Mouse (Mus musculus) mesoderm, embryonic 11.5 days (tissue): ENCODE data around the gene Socs2.
"Not testable (repeated sequence)": the region's sequence is repeated elsewhere in the genome, so short reads cannot be mapped to it uniquely, and the experiment has no call there.

Experiments
- DNase-seq: peaks from one replicate; pipeline ENCODE4 v3.0.0-alpha.2; 2012; ENCODE audit warnings: low read depth, low spot score

Socs2 gene

GRCm38 (mm10) chr10:95394819-95395812 lies 21.9 kb downstream of the Socs2 start:
- DNase-seq = no peak

GRCm38 (mm10) chr10:95392073-95392472 lies 24.9 kb downstream of the Socs2 start:
- no peak for DNase-seq

GRCm38 (mm10) chr10:95390871-95391270 lies 26.1 kb downstream of the Socs2 start:
- DNase-seq = no peak

GRCm38 (mm10) chr10:95389805-95390204 lies 27.2 kb downstream of the Socs2 start:
- not testable (repeated sequence) for DNase-seq

- DNase-seq = no peak
Observed at GRCm38 (mm10) chr10:95388821-95389477, 28.0 kb downstream of the Socs2 start.

- no peak for DNase-seq
Observed at GRCm38 (mm10) chr10:95386527-95386926, 30.5 kb downstream of the Socs2 start.

- DNase-seq = no peak
Observed at GRCm38 (mm10) chr10:95385801-95386203, 31.2 kb downstream of the Socs2 start.

- no peak for DNase-seq
Observed at GRCm38 (mm10) chr10:95385081-95385480, 31.9 kb downstream of the Socs2 start.

- no peak for DNase-seq
Observed at GRCm38 (mm10) chr10:95384446-95384845, 32.5 kb downstream of the Socs2 start.

GRCm38 (mm10) chr10:95373340-95373739 lies 43.6 kb downstream of the Socs2 start:
- DNase-seq = no peak

- no peak for DNase-seq
Observed at GRCm38 (mm10) chr10:95371942-95372341, 45.0 kb downstream of the Socs2 start.

GRCm38 (mm10) chr10:95369190-95369589 lies 47.8 kb downstream of the Socs2 start:
- no peak for DNase-seq

GRCm38 (mm10) chr10:95368151-95368550 lies 48.8 kb downstream of the Socs2 start:
- no peak for DNase-seq

- DNase-seq = no peak
Observed at GRCm38 (mm10) chr10:95367661-95368089, 49.3 kb downstream of the Socs2 start.

- DNase-seq = no peak
Observed at GRCm38 (mm10) chr10:95367241-95367640, 49.7 kb downstream of the Socs2 start.

- peak; percentile 41 for DNase-seq
Observed at GRCm38 (mm10) chr10:95362326-95362725, 54.7 kb downstream of the Socs2 start.

GRCm38 (mm10) chr10:95361260-95361841 lies 55.6 kb downstream of the Socs2 start:
- DNase-seq = no peak

GRCm38 (mm10) chr10:95360048-95360447 lies 56.9 kb downstream of the Socs2 start:
- DNase-seq = no peak

- DNase-seq = no peak
Observed at GRCm38 (mm10) chr10:95357721-95358120, 59.3 kb downstream of the Socs2 start.

- no peak for DNase-seq
Observed at GRCm38 (mm10) chr10:95356711-95357110, 60.3 kb downstream of the Socs2 start.

- DNase-seq = peak; percentile 33
Observed at GRCm38 (mm10) chr10:95355678-95356268, 61.2 kb downstream of the Socs2 start.

GRCm38 (mm10) chr10:95354673-95355072 lies 62.3 kb downstream of the Socs2 start:
- DNase-seq = peak; percentile 34
